Mouse (Mus musculus) liver, adult (tissue): ENCODE measurements around the gene Rnf32.

Experiments
- GATA4 ChIP-seq: IDR thresholded peaks from 2 replicates; pipeline ENCODE4 v1.6.1; 2014; ENCODE audit warnings: mild to moderate bottlenecking, low read length; ENCODE audit not compliant: insufficient replicate concordance

Gene Rnf32

GRCm38 (mm10) chr5:29238379-29238778 is 42.6 kb downstream of the Rnf32 start:
- no peak for TF ChIP-seq GATA4

DNA sequence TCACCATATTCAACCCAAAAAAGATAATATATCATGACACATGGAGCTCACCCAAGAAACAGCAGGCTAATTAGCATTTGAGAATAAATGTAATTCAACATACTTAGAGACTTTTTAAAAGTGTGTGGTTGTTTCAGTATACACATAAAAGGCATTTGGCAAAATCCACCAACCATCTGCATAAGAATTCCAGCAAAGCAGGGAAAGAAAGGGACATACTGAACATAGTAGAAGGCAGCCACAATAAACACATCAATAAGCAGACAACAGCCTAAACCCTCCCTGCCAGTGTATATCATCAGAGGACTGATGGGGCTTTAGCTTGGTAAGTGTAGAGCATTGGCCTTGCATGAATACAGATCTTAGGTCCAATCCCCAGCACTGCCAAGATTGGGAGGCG is 49.0 kb downstream of the Rnf32 start:
- no peak for TF ChIP-seq GATA4

- TF ChIP-seq GATA4, result no peak
Observed at GRCm38 (mm10) chr5:29250795-29251495, 55.2 kb downstream of the Rnf32 start.

- TF ChIP-seq GATA4, result no peak
Observed at GRCm38 (mm10) chr5:29251496-29251873, 55.7 kb downstream of the Rnf32 start.

DNA sequence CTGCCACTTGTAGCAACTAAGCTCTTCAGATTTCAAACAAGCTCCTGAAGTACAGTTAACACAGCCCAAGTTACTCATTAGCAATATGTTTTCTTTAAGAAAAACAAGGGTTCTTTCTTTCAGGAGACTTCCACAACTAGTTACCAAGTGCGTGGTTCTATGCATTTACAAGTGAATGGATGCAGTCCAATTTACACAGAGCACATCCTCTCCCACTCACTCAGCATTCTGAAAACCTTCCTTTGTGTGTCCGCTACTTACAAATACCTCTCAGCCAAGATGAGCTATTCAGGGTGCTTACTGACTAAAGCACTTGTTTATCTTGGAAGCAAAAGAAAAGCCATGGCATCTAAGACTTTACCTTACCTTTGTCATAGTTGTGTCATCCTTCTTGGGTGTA is 58.1 kb downstream of the Rnf32 start:
- TF ChIP-seq GATA4, result no peak

DNA sequence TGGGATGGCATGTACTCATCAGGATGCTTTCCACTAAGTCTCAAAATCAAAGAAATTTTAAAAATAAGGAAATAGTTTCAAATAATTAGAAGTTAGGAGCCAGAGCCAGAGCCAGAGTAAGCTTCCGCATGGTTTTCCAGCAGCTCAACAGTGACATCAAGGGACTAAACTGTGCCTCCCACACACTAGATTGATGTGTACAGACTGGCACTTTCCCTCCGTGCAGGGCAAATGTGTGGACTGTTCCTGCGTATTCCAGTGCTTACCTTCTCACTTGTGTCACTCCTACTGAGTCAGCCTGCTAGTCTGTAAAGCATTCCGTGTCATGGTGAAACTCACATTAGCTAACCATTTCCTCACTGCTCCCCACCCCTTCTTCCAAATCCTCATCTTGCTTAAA is 75.1 kb downstream of the Rnf32 start:
- TF ChIP-seq GATA4, result no peak

DNA sequence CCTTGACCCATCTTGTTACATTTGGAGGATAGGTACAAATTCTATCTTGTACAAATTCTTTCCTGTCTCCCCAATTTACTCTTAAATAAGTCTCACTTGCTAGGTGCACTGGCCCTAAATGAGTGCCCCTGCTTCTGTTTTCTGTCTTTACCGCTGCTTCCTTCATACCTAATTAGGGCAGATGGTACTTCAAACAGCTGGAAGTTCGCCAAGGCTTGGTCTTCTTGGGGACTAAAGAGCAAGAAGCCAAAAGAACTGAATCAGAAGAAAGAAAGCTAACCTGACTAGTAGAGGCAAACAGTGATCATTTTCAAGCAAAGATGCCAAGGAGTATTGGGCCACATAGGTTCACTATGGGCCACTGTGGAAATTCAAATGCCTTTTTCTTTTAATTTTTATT is 77.6 kb downstream of the Rnf32 start:
- TF ChIP-seq GATA4, result no peak

GRCm38 (mm10) chr5:29274746-29275145 is 79.0 kb downstream of the Rnf32 start:
- no peak for TF ChIP-seq GATA4
